Mouse (Mus musculus) small intestine, adult 2 months (tissue): ENCODE results near the gene Lhcgr.

Experiments
- CTCF ChIP-seq: fragments of 200-500 bp; IDR thresholded peaks from 2 replicates; pipeline ENCODE4 v1.5.1; 2012; ENCODE audit warnings: low read depth, mild to moderate bottlenecking, control low read depth, inconsistent platforms, low read length, moderate library complexity, mixed read lengths; ENCODE audit not compliant: insufficient replicate concordance, insufficient read length; ENCODE audit errors: extremely low read depth
- POLR2A ChIP-seq: fragments of 200-500 bp; IDR thresholded peaks from 2 replicates; pipeline ENCODE4 v1.6.1; 2012; ENCODE audit warnings: low read depth, mild to moderate bottlenecking, control low read depth, inconsistent platforms, low read length, moderate library complexity

GRCm38 (mm10) chr17:88669921-88670320 is 121.9 kb downstream of the Lhcgr start:
- TF ChIP-seq CTCF (no peak), POLR2A (no peak)
